Mouse (Mus musculus) MEL (cell line): ENCODE data around the gene Ubox5. TPM values are rescaled to one million over a fixed set of nuclear protein-coding genes. Genes with fewer than 3 reads are reported as not detected.

Experiments used
- DNase-seq: peaks from one replicate; pipeline ENCODE4 v3.0.0; 2011; ENCODE audit warnings: low read depth, low spot score
- H3K27ac ChIP-seq: 2 replicates; pipeline ENCODE4 v1.5.1; 2012; ENCODE audit warnings: low read depth, mild to moderate bottlenecking, control low read depth, low read length, moderate library complexity; ENCODE audit not compliant: control insufficient read depth
- H3K27me3 ChIP-seq, 2 experiments: fragments of 150-350 bp in 1 of 2; sonication (generic) in 1 of 2; 2 replicates each; pipeline ENCODE4 v1.6.1; 2012; ENCODE audit warnings: low read length in 2 of 2, mild to moderate bottlenecking in 2 of 2, improper control_type of control experiment in 1 of 2, moderate library complexity in 1 of 2; ENCODE audit not compliant: insufficient read depth in 2 of 2, control insufficient read depth in 1 of 2
- H3K36me3 ChIP-seq, 2 experiments: 2 replicates each; pipeline ENCODE4 v1.6.1; 2012 to 2014; ENCODE audit warnings: low read length in 2 of 2, improper control_type of control experiment in 1 of 2, inconsistent platforms in 1 of 2, mild to moderate bottlenecking in 1 of 2; ENCODE audit not compliant: insufficient read depth in 2 of 2, control insufficient read depth in 1 of 2
- H3K4me1 ChIP-seq, 2 experiments: fragments of 150-350 bp in 1 of 2; sonication (generic) in 1 of 2; 2 replicates each; pipeline ENCODE4 v1.6.1; 2012; ENCODE audit warnings: low read length in 2 of 2, improper control_type of control experiment in 1 of 2, mild to moderate bottlenecking in 1 of 2; ENCODE audit not compliant: insufficient read depth in 2 of 2, control insufficient read depth in 1 of 2
- H3K4me3 ChIP-seq, 2 experiments: fragments of 150-350 bp in 1 of 2; sonication (generic) in 1 of 2; 2 replicates each; pipeline ENCODE4 v1.5.1; 2012; ENCODE audit warnings: low read depth in 2 of 2, low read length in 2 of 2, mild to moderate bottlenecking in 2 of 2, moderate library complexity in 2 of 2, control low read depth in 1 of 2, improper control_type of control experiment in 1 of 2; ENCODE audit not compliant: control insufficient read depth in 1 of 2, insufficient read depth in 1 of 2
- H3K79me2 ChIP-seq: 2 replicates; pipeline ENCODE4 v1.6.1; 2012; ENCODE audit warnings: mild to moderate bottlenecking, low read length, moderate library complexity; ENCODE audit not compliant: control insufficient read depth, poor library complexity, insufficient read depth
- H3K9ac ChIP-seq: 2 replicates; pipeline ENCODE4 v1.6.1; 2012; ENCODE audit warnings: low read depth, mild to moderate bottlenecking, control low read depth, low read length, moderate library complexity; ENCODE audit not compliant: control insufficient read depth, poor library complexity, severe bottlenecking
- H3K9me3 ChIP-seq: fragments of 150-350 bp; sonication (generic); replicated peaks from 2 replicates; pipeline ENCODE4 v1.6.1; 2012; ENCODE audit warnings: mild to moderate bottlenecking, low read length, improper control_type of control experiment, moderate library complexity; ENCODE audit not compliant: insufficient read depth
- BHLHE40 ChIP-seq: IDR thresholded peaks from 2 replicates; pipeline ENCODE4 v1.6.1; 2012; ENCODE audit warnings: low read depth, mild to moderate bottlenecking, inconsistent platforms, low read length, improper control_type of control experiment, borderline replicate concordance
- ELF1 ChIP-seq: IDR thresholded peaks from 2 replicates; pipeline ENCODE4 v1.6.1; 2014; ENCODE audit warnings: low read depth, mild to moderate bottlenecking, inconsistent platforms, low read length, improper control_type of control experiment, moderate library complexity
- EP300 ChIP-seq, 2 experiments: IDR thresholded peaks; 2 replicates each; pipeline ENCODE4 v1.6.1; 2011; ENCODE audit warnings: improper control_type of control experiment in 2 of 2, low read length in 2 of 2, low read depth in 1 of 2, mild to moderate bottlenecking in 1 of 2
- ETS1 ChIP-seq: IDR thresholded peaks from 2 replicates; pipeline ENCODE4 v1.6.1; 2012; ENCODE audit warnings: low read depth, mild to moderate bottlenecking, inconsistent platforms, low read length, improper control_type of control experiment, moderate library complexity
- GATA1 ChIP-seq: IDR thresholded peaks from 2 replicates; pipeline ENCODE4 v1.6.1; 2011; ENCODE audit warnings: low read depth, low read length, improper control_type of control experiment
- HCFC1 ChIP-seq: IDR thresholded peaks from 2 replicates; pipeline ENCODE4 v1.6.1; 2012; ENCODE audit warnings: low read depth, mild to moderate bottlenecking, inconsistent platforms, low read length, improper control_type of control experiment, moderate library complexity
- KAT2A ChIP-seq: conservative IDR thresholded peaks from 2 replicates; pipeline ENCODE4 v1.6.1; 2012; ENCODE audit warnings: low read depth, low read length, improper control_type of control experiment, inconsistent platforms
- MXI1 ChIP-seq: IDR thresholded peaks from 2 replicates; pipeline ENCODE4 v1.6.1; 2011; ENCODE audit warnings: mild to moderate bottlenecking, low read depth, low read length, improper control_type of control experiment
- MYC ChIP-seq: IDR thresholded peaks from 2 replicates; pipeline ENCODE4 v1.6.1; 2011; ENCODE audit warnings: low read depth, mild to moderate bottlenecking, low read length, improper control_type of control experiment, moderate library complexity
- NRF1 ChIP-seq: IDR thresholded peaks from 2 replicates; pipeline ENCODE4 v1.6.1; 2014; ENCODE audit warnings: low read depth, mild to moderate bottlenecking, inconsistent platforms, low read length, improper control_type of control experiment, moderate library complexity; ENCODE audit not compliant: poor library complexity, insufficient read depth, severe bottlenecking
- POLR2A ChIP-seq, 2 experiments: IDR thresholded peaks; 2 replicates each; pipeline ENCODE4 v1.6.1; 2011 to 2012; ENCODE audit warnings: low read length in 2 of 2, mild to moderate bottlenecking in 2 of 2, control low read depth in 1 of 2, improper control_type of control experiment in 1 of 2, low read depth in 1 of 2, moderate library complexity in 1 of 2; ENCODE audit not compliant: control insufficient read depth in 1 of 2, insufficient read depth in 1 of 2, poor library complexity in 1 of 2
- POLR2AphosphoS2 ChIP-seq: IDR thresholded peaks from 2 replicates; pipeline ENCODE4 v1.6.1; 2011; ENCODE audit warnings: low read length, improper control_type of control experiment
- RAD21 ChIP-seq: IDR thresholded peaks from 2 replicates; pipeline ENCODE4 v1.6.1; 2011; ENCODE audit warnings: mild to moderate bottlenecking, low read depth, low read length, improper control_type of control experiment
- RCOR1 ChIP-seq: IDR thresholded peaks from 2 replicates; pipeline ENCODE4 v1.6.1; 2012; ENCODE audit warnings: low read depth, mild to moderate bottlenecking, inconsistent platforms, low read length, improper control_type of control experiment
- TAL1 ChIP-seq: IDR thresholded peaks from 2 replicates; pipeline ENCODE4 v1.6.1; 2012; ENCODE audit warnings: mild to moderate bottlenecking, inconsistent platforms, low read length, moderate library complexity, mixed read lengths
- TCF12 ChIP-seq: IDR thresholded peaks from 2 replicates; pipeline ENCODE4 v1.6.1; 2014; ENCODE audit warnings: low read depth, mild to moderate bottlenecking, inconsistent platforms, low read length, improper control_type of control experiment, moderate library complexity
- polyA plus RNA-seq, 2 experiments: library from polyadenylated mRNA; stranded (reverse) in 1 of 2; unstranded in 1 of 2; fragments of >175 nt in 1 of 2; fragments of >200 nt in 1 of 2; gene quantifications; 2 replicates each; pipeline versions ENCODE4 v1.2.1 to v1.2.4; 2012; ENCODE audit warnings: low replicate concordance in 2 of 2, low read depth in 1 of 2; ENCODE audit not compliant: insufficient read length in 2 of 2, insufficient read depth in 1 of 2, missing spikeins in 1 of 2
- total RNA-seq: library from RNA; depleted of rRNA; stranded (reverse); fragments of 300-350 nt; gene quantifications from 2 replicates; pipeline ENCODE4 v1.2.3, GENCODE M21; 2012

Ubox5 gene
- total and polyA plus RNA-seq, 3 experiments = 5.4 to 11.2 TPM; not detected in 1

DNA sequence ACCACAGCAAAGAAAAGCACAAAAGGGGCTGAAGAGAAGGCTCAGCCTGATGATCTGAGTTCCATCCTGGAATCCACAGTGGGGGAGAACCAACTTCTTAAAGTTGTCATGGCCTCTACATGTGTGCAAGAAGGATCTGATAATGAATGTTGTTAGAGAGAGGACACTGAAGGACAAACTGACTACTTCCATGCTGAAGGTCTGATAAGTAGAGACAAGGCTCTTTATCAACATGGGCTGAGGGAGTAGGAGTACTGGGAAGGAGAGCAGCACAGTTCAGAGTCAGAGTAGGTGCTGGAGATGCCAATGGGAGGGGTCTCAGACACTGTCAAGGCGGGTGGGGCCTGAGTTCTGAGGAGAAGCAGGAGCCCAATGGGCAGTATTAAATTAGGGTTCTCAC lies 34.2 kb downstream of the Ubox5 start:
- no peak for TF ChIP-seq POLR2AphosphoS2
- no peak for TF ChIP-seq BHLHE40
- peak; percentile 46; the same call in 1 of the 2 replicates for TF ChIP-seq ETS1
- TF ChIP-seq MYC = no peak
- no peak for TF ChIP-seq HCFC1
- TF ChIP-seq RCOR1 = peak; percentile 32; the same call in 1 of the 2 replicates
- TF ChIP-seq MXI1 = peak; percentile 38; the same call in 1 of the 2 replicates
- peak; percentile 56 to 67; a peak in 3 of 4 replicates for TF ChIP-seq EP300 (IDR thresholded peaks at IDR 0.05; ENCODE audit: low read depth in 1 of 2, low read length in 2 of 2)
- TF ChIP-seq GATA1 = peak; percentile 71
- TF ChIP-seq ELF1 = no peak
- TF ChIP-seq TAL1 = no peak
- peak; percentile 67; the same call in 1 of the 2 replicates for TF ChIP-seq TCF12
- no peak for TF ChIP-seq RAD21
- no peak for TF ChIP-seq POLR2A (IDR thresholded peaks at IDR 0.05; ENCODE audit: control insufficient read depth in 1 of 2, insufficient read depth in 1 of 2, low read depth in 1 of 2, low read length in 2 of 2, poor library complexity in 1 of 2)
- TF ChIP-seq, all 39 proteins: peak for 6
- no peak overlapping the region for H3K4me3 ChIP-seq
- no peaks in the 10 kb centered on the region for H3K79me2 ChIP-seq
- no peaks in the 10 kb centered on the region for H3K27me3 ChIP-seq
- H3K9me3 ChIP-seq = no peaks in the 10 kb centered on the region
- DNase-seq = peak; percentile 28
- H3K36me3 ChIP-seq = peaks cover 0 to 36% of the 10 kb centered on the region in 2 experiments; a peak in 3 of 4 replicates
- H3K27ac ChIP-seq = peak overlapping the region; percentile 44
- H3K4me1 ChIP-seq = peaks cover 27 to 34% of the 10 kb centered on the region in 2 experiments
- no peak overlapping the region for H3K9ac ChIP-seq

DNA sequence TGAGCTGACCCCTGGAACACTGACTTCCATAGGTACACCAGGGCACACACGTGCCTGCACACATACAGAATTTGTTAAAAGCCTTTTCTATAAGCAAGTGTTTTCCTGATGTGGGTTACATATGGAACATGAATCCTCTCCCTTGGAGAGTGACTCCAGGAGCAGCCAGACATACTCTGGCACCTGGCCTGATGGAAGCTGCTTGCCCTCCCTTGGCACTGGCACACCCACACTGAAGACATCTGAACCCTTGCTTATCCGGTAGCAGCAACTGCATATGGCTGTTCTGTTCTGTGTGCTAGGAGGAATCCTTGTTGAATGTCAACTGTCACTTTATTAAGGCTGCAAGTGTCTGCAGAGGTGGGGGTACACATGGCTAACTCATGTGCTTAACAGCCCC lies 38.8 kb downstream of the Ubox5 start:
- TF ChIP-seq KAT2A (no peak), NRF1 (no peak)
- TF ChIP-seq, all 39 proteins: peak for 0
- Histone ChIP-seq H3K4me3 (no peak overlapping the region), H3K9me3 (no peaks in the 10 kb centered on the region), H3K36me3 (peaks cover 0 to 20% of the 10 kb centered on the region in 2 experiments; a peak in 2 of 4 replicates), H3K79me2 (no peaks in the 10 kb centered on the region), H3K9ac (no peak overlapping the region), H3K27ac (no peak overlapping the region), H3K27me3 (no peaks in the 10 kb centered on the region), H3K4me1 (peaks cover 21 to 28% of the 10 kb centered on the region in 2 experiments)
- DNase-seq = no peak
